Mouse (Mus musculus): ENCODE measurements around the gene AC170998.1.

The AC170998.1 gene

GRCm38 (mm10) chr17:28725783-28726182, at the start of gene AC170998.1:
Gene AC170998.1, plus strand, starts transcription at chr17:28726083.
- DNase-seq (ENCODE audit: low spot score) = no peak

- DNase-seq (ENCODE audit: low spot score) = no peak
Observed at GRCm38 (mm10) chr17:28682311-28683084, 43.4 kb upstream of the AC170998.1 start.

GRCm38 (mm10) chr17:28683601-28684000, 42.3 kb upstream of the AC170998.1 start:
- DNase-seq (ENCODE audit: low spot score) = no peak

GRCm38 (mm10) chr17:28684631-28685030, 41.3 kb upstream of the AC170998.1 start:
- no peak for DNase-seq (ENCODE audit: low spot score)

GRCm38 (mm10) chr17:28687354-28687753, 38.5 kb upstream of the AC170998.1 start:
- no peak for DNase-seq (ENCODE audit: low spot score)

GRCm38 (mm10) chr17:28689586-28690283, 36.1 kb upstream of the AC170998.1 start, which contains the start of gene Slc26a8:
Gene Slc26a8, minus strand, starts transcription at chr17:28690233.
- no peak for DNase-seq (ENCODE audit: low spot score)

- peak; percentile 100 for DNase-seq (ENCODE audit: low spot score)
Observed at GRCm38 (mm10) chr17:28690776-28691686, 34.9 kb upstream of the AC170998.1 start, which contains the start of gene Mapk14. Gene Mapk14, plus strand, starts transcription at chr17:28691329.

GRCm38 (mm10) chr17:28691687-28692340, 34.1 kb upstream of the AC170998.1 start:
- peak; percentile 63 for DNase-seq (ENCODE audit: low spot score)

GRCm38 (mm10) chr17:28692341-28692710, 33.6 kb upstream of the AC170998.1 start:
- no peak for DNase-seq (ENCODE audit: low spot score)

- DNase-seq (ENCODE audit: low spot score) = no peak
Observed at GRCm38 (mm10) chr17:28693086-28693485, 32.8 kb upstream of the AC170998.1 start.

- DNase-seq (ENCODE audit: low spot score) = no peak
Observed at GRCm38 (mm10) chr17:28694078-28694477, 31.8 kb upstream of the AC170998.1 start.

GRCm38 (mm10) chr17:28694832-28695231, 31.1 kb upstream of the AC170998.1 start:
- DNase-seq (ENCODE audit: low spot score) = no peak

GRCm38 (mm10) chr17:28696641-28697040, 29.2 kb upstream of the AC170998.1 start:
- DNase-seq (ENCODE audit: low spot score) = no peak

- DNase-seq (ENCODE audit: low spot score) = peak; percentile 59
Observed at GRCm38 (mm10) chr17:28697290-28698195, 28.3 kb upstream of the AC170998.1 start.

GRCm38 (mm10) chr17:28698245-28698644, 27.6 kb upstream of the AC170998.1 start:
- DNase-seq (ENCODE audit: low spot score) = peak; percentile 90

- no peak for DNase-seq (ENCODE audit: low spot score)
Observed at GRCm38 (mm10) chr17:28698672-28699071, 27.2 kb upstream of the AC170998.1 start.

- no peak for DNase-seq (ENCODE audit: low spot score)
Observed at GRCm38 (mm10) chr17:28699789-28700188, 26.1 kb upstream of the AC170998.1 start.

GRCm38 (mm10) chr17:28701171-28701570, 24.7 kb upstream of the AC170998.1 start:
- no peak for DNase-seq (ENCODE audit: low spot score)

GRCm38 (mm10) chr17:28701737-28702136, 24.1 kb upstream of the AC170998.1 start:
- no peak for DNase-seq (ENCODE audit: low spot score)

- no peak for DNase-seq (ENCODE audit: low spot score)
Observed at GRCm38 (mm10) chr17:28702646-28703045, 23.2 kb upstream of the AC170998.1 start.

Data from MN1 (cell line).